Mouse (Mus musculus): ENCODE measurements at regions not wholly inside any gene's neighbourhood (a gene's known extent, or its start where the extent isn't known, plus 50 kb on each side); places are given as distances from the start of the nearest gene placed in this dataset.

- Histone ChIP-seq H3K4me1 (ENCODE audit: control insufficient read depth, insufficient read depth, low read length) (no peaks in the 10 kb centered on the region), H3K36me3 (ENCODE audit: control insufficient read depth, insufficient read depth, low read length) (no peaks in the 10 kb centered on the region), H3K27ac (ENCODE audit: low read depth, low read length) (no peak overlapping the region), H3K27me3 (ENCODE audit: control insufficient read depth, insufficient read depth, low read length) (no peaks in the 10 kb centered on the region), H3K9ac (ENCODE audit: low read length) (no peak overlapping the region), H3K9me3 (ENCODE audit: control insufficient read depth, low read length) (no peaks in the 10 kb centered on the region), H3K4me2 (no peak overlapping the region), H3K4me3 (ENCODE audit: low read depth, low read length) (no peak overlapping the region)
- ATAC-seq (ENCODE audit: low FRiP score) (no peak), DNase-seq (ENCODE audit: low spot score, missing footprints) (peak; percentile 59)
- WGBS, result 64% methylated on average over 3 of the region's 3 CpGs
These were observed 370.4 kb upstream of the Tle4 start for GRCm38 (mm10) chr19:14968283-14968682.

DNA sequence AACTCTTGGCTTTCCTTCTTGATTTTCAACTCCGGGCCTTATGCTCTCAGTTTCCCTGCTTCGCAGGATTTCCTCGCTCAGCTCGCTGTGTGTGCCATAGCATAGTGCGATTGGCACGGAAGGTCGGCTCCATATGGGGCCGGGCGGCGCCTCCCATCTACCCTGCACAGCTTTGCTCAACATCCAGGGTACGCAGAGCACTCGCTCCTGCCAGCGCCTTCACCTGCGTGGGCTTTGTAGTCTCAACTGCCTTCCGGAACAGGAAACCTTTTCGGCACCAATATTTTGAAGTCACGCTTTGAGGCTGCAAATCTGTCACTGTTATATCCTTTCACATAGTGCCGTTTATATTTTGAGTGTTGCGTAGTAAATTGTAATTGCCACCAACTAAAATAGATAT lies 359.9 kb upstream of the Tle4 start:
- ATAC-seq (ENCODE audit: low FRiP score) (no peak), DNase-seq (ENCODE audit: low spot score, missing footprints) (peak; percentile 79)
- Histone ChIP-seq H3K27ac (ENCODE audit: low read depth, low read length) (no peak overlapping the region), H3K4me1 (ENCODE audit: control insufficient read depth, insufficient read depth, low read length) (peaks cover 11% of the 10 kb centered on the region), H3K4me3 (ENCODE audit: low read depth, low read length) (no peak overlapping the region), H3K36me3 (ENCODE audit: control insufficient read depth, insufficient read depth, low read length) (no peaks in the 10 kb centered on the region), H3K4me2 (no peak overlapping the region), H3K27me3 (ENCODE audit: control insufficient read depth, insufficient read depth, low read length) (no peaks in the 10 kb centered on the region), H3K9me3 (ENCODE audit: control insufficient read depth, low read length) (no peaks in the 10 kb centered on the region), H3K9ac (ENCODE audit: low read length) (no peak overlapping the region)
- WGBS, result 90% methylated on average over 19 of the region's 19 CpGs

DNA sequence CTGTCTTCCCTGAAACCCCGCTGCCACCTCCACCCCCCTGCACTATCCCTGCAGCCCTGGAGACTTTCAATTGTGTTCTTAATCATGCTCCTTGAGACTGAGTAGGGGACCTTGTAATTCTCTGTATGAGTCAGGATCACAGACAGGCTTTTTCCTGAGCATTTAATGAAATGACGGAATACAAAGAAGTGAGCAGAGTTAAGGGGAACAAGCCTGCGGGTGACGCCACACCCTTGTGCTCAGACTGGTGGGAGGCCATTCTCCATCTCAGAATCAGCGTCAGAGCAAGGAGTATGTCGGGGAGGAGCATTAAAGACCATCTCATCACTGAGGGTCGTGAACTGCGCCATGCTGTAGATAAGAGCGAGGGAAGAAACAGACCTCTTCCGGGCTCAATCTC lies 359.3 kb upstream of the Tle4 start:
- Histone ChIP-seq H3K9ac (ENCODE audit: low read length) (no peak overlapping the region), H3K4me1 (ENCODE audit: control insufficient read depth, insufficient read depth, low read length) (peaks cover 11% of the 10 kb centered on the region), H3K9me3 (ENCODE audit: control insufficient read depth, low read length) (no peaks in the 10 kb centered on the region), H3K4me3 (ENCODE audit: low read depth, low read length) (no peak overlapping the region), H3K4me2 (no peak overlapping the region), H3K27ac (ENCODE audit: low read depth, low read length) (no peak overlapping the region), H3K36me3 (ENCODE audit: control insufficient read depth, insufficient read depth, low read length) (no peaks in the 10 kb centered on the region), H3K27me3 (ENCODE audit: control insufficient read depth, insufficient read depth, low read length) (no peaks in the 10 kb centered on the region)
- WGBS, result 36% methylated on average over 10 of the region's 10 CpGs
- DNase-seq (ENCODE audit: low spot score, missing footprints) (peak; percentile 81), ATAC-seq (ENCODE audit: low FRiP score) (no peak)

DNA sequence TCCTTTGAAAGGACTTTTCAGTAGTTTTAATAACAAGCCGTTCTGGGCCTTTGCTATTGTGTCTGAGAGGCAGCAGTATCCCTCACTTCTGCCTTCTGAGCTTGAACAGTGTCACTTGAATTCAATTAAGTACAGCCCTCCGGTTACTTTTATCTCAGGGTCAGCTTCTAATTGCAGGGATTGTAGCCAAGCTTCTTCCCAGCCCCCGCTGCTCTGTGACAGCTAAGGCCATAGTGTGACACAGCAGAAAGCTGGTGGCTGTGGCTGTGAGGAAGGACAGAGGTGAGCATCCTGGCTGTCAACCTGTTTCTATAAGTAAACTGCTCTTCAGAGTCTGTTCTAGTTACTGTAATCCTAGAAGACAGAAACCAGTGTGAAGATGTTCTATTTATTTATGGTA lies 358.5 kb upstream of the Tle4 start:
- no peak overlapping the region for H3K4me2 ChIP-seq
- DNase-seq (ENCODE audit: low spot score, missing footprints) (no peak), ATAC-seq (ENCODE audit: low FRiP score) (no peak)
- peaks cover 11% of the 10 kb centered on the region for H3K4me1 ChIP-seq (ENCODE audit: control insufficient read depth, insufficient read depth, low read length)
- no peak overlapping the region for H3K27ac ChIP-seq (ENCODE audit: low read depth, low read length)
- 3% methylated on average over 3 of the region's 3 CpGs for WGBS
- no peaks in the 10 kb centered on the region for H3K27me3 ChIP-seq (ENCODE audit: control insufficient read depth, insufficient read depth, low read length)
- H3K9me3 ChIP-seq (ENCODE audit: control insufficient read depth, low read length), result no peaks in the 10 kb centered on the region
- H3K36me3 ChIP-seq (ENCODE audit: control insufficient read depth, insufficient read depth, low read length), result no peaks in the 10 kb centered on the region
- no peak overlapping the region for H3K4me3 ChIP-seq (ENCODE audit: low read depth, low read length)
- no peak overlapping the region for H3K9ac ChIP-seq (ENCODE audit: low read length)

- 9% methylated on average over 3 of the region's 3 CpGs for WGBS
- no peaks in the 10 kb centered on the region for H3K9me3 ChIP-seq (ENCODE audit: control insufficient read depth, low read length)
- H3K4me1 ChIP-seq (ENCODE audit: control insufficient read depth, insufficient read depth, low read length), result peaks cover 11% of the 10 kb centered on the region
- no peak overlapping the region for H3K9ac ChIP-seq (ENCODE audit: low read length)
- H3K4me2 ChIP-seq, result no peak overlapping the region
- no peaks in the 10 kb centered on the region for H3K36me3 ChIP-seq (ENCODE audit: control insufficient read depth, insufficient read depth, low read length)
- no peaks in the 10 kb centered on the region for H3K27me3 ChIP-seq (ENCODE audit: control insufficient read depth, insufficient read depth, low read length)
- DNase-seq (ENCODE audit: low spot score, missing footprints), result peak; percentile 81
- ATAC-seq (ENCODE audit: low FRiP score), result no peak
- no peak overlapping the region for H3K4me3 ChIP-seq (ENCODE audit: low read depth, low read length)
- H3K27ac ChIP-seq (ENCODE audit: low read depth, low read length), result no peak overlapping the region
These were observed 358.1 kb upstream of the Tle4 start for GRCm38 (mm10) chr19:14955969-14956368.

DNA sequence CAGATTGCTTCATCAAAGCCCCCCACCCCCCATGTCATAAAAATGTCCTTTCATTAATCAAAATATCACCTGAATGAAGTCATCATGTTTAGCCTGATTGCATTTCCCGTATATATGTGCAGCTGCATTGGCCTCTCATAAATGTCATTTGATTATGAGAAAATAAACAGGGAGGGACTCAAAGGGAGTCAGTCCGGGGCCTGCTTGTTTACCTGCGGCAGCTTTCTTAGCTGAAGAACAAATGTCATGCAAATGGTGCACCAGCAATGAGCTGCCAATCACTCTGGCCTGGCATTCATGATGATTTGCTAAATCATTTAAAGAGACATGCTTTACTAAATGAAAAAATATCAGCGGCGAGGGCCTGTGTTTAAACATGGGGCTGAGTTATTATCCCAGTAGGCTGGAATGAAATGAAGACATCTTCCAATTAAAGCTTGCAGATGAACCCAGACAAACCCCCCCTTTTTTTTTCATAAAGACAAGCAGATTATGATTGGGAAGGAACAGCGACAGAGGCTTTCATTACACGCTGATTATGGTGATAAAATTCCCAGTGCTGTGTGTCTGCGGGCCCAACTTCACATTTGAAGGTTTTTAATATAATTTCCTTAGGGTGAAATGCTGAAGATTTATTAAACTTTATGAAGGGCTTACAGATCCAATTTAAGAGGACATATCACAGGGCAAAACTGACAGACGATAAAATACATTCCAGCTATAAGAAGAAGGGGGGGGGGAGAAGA lies 342.5 kb upstream of the Tle4 start:
- no peaks in the 10 kb centered on the region for H3K4me1 ChIP-seq (ENCODE audit: control insufficient read depth, insufficient read depth, low read length)
- H3K4me2 ChIP-seq, result no peak overlapping the region
- no peak overlapping the region for H3K4me3 ChIP-seq (ENCODE audit: low read depth, low read length)
- no peak overlapping the region for H3K9ac ChIP-seq (ENCODE audit: low read length)
- no peaks in the 10 kb centered on the region for H3K36me3 ChIP-seq (ENCODE audit: control insufficient read depth, insufficient read depth, low read length)
- no peak for ATAC-seq (ENCODE audit: low FRiP score)
- 72% methylated on average over 9 of the region's 9 CpGs for WGBS
- no peaks in the 10 kb centered on the region for H3K27me3 ChIP-seq (ENCODE audit: control insufficient read depth, insufficient read depth, low read length)
- peak; percentile 82 for DNase-seq (ENCODE audit: low spot score, missing footprints)
- no peak overlapping the region for H3K27ac ChIP-seq (ENCODE audit: low read depth, low read length)
- no peaks in the 10 kb centered on the region for H3K9me3 ChIP-seq (ENCODE audit: control insufficient read depth, low read length)

DNA sequence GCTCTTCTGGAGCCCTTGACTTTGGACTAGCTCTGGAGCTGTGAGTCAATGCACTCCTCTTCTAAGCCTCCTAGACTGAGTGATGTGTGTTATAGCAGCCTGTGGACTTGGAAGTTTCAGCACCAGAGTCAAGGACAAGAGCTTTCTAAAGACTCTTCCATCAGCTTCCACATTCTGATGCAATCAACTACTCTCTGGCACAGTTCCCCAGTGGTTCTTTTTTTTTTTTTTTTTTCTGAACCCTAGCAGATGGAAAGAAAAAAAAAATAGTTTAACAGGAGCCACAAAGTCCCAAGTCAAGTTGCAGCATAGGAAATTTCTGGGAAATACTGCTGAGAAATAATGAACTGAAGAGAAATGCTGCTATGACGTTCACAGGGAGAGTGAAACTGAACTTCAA lies 324.4 kb upstream of the Tle4 start:
- no peaks in the 10 kb centered on the region for H3K27me3 ChIP-seq (ENCODE audit: control insufficient read depth, insufficient read depth, low read length)
- no peaks in the 10 kb centered on the region for H3K9me3 ChIP-seq (ENCODE audit: control insufficient read depth, low read length)
- no peak overlapping the region for H3K4me2 ChIP-seq
- no peak overlapping the region for H3K27ac ChIP-seq (ENCODE audit: low read depth, low read length)
- no peak overlapping the region for H3K4me3 ChIP-seq (ENCODE audit: low read depth, low read length)
- DNase-seq (ENCODE audit: low spot score, missing footprints) (peak; percentile 41), ATAC-seq (ENCODE audit: low FRiP score) (no peak)
- 78% methylated on average over 1 of the region's 1 CpGs for WGBS
- no peak overlapping the region for H3K9ac ChIP-seq (ENCODE audit: low read length)
- H3K36me3 ChIP-seq (ENCODE audit: control insufficient read depth, insufficient read depth, low read length), result no peaks in the 10 kb centered on the region
- H3K4me1 ChIP-seq (ENCODE audit: control insufficient read depth, insufficient read depth, low read length), result no peaks in the 10 kb centered on the region

GRCm38 (mm10) chr19:14911056-14911850 lies 313.4 kb upstream of the Tle4 start:
- no peak overlapping the region for H3K9ac ChIP-seq (ENCODE audit: low read length)
- peak; percentile 41 for DNase-seq (ENCODE audit: low spot score, missing footprints)
- H3K4me3 ChIP-seq (ENCODE audit: low read depth, low read length), result no peak overlapping the region
- H3K27ac ChIP-seq (ENCODE audit: low read depth, low read length), result no peak overlapping the region
- H3K4me1 ChIP-seq (ENCODE audit: control insufficient read depth, insufficient read depth, low read length), result no peaks in the 10 kb centered on the region
- no peaks in the 10 kb centered on the region for H3K27me3 ChIP-seq (ENCODE audit: control insufficient read depth, insufficient read depth, low read length)
- no peaks in the 10 kb centered on the region for H3K9me3 ChIP-seq (ENCODE audit: control insufficient read depth, low read length)
- H3K36me3 ChIP-seq (ENCODE audit: control insufficient read depth, insufficient read depth, low read length), result no peaks in the 10 kb centered on the region
- 88% methylated on average over 11 of the region's 11 CpGs for WGBS
- no peak overlapping the region for H3K4me2 ChIP-seq
- no peak for ATAC-seq (ENCODE audit: low FRiP score)

DNA sequence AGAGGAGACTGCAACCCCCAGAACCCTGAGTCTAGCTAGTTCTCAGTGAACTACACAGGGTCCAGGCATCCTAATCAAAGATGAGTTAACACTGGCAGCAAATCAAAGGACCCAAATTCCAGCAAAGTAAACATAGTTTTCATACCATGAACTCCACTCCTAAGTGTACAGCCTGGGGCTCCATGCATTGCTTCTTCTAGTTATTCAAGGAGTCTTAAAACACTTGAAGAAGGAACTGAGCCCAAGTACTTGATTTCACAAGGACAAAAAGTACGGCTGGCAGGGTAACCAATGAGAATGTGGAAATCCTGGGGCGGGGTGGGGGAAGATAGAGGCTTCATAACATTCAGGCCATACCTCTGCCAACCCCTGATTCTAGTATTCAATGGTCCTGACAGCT lies 297.0 kb upstream of the Tle4 start:
- Histone ChIP-seq H3K9me3 (ENCODE audit: control insufficient read depth, low read length) (no peaks in the 10 kb centered on the region), H3K4me3 (ENCODE audit: low read depth, low read length) (no peak overlapping the region), H3K9ac (ENCODE audit: low read length) (no peak overlapping the region), H3K27me3 (ENCODE audit: control insufficient read depth, insufficient read depth, low read length) (no peaks in the 10 kb centered on the region), H3K4me2 (no peak overlapping the region), H3K4me1 (ENCODE audit: control insufficient read depth, insufficient read depth, low read length) (peaks cover 22% of the 10 kb centered on the region), H3K27ac (ENCODE audit: low read depth, low read length) (no peak overlapping the region), H3K36me3 (ENCODE audit: control insufficient read depth, insufficient read depth, low read length) (no peaks in the 10 kb centered on the region)
- WGBS, result 91% methylated on average over 2 of the region's 2 CpGs
- no peak for ATAC-seq (ENCODE audit: low FRiP score)
- DNase-seq (ENCODE audit: low spot score, missing footprints), result no peak
